20 mouse cellular contexts compared by ENCODE assay signal in the genomic region with DNA sequence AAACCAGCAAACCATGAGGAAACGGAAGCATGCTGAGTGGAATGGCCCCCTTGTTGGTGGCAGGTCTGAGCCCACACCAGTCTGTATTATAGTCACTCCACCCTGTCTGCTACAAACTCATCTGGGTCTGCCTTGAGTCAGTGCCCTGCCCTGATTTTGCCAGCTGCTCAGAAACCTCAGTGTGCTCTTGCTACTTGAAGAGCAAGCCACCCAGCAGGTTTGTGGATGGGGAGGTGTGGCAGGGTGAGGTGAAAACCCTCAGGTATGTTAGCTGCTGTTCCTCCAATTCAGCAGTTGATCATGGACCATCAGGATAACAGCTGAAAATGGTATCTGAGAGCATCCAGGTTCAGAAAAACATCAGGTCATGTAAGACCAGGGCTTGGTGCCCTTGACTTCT. TPM values are rescaled to one million over a fixed set of nuclear protein-coding genes. Genes with fewer than 3 reads are reported as not detected.
DNase-seq lines count a peak whose midpoint lies in the region; ATAC-seq and TF ChIP-seq lines count a peak whose summit lies in the region.
"Had no signal": no experiment of that assay in that cellular context is flagged by ENCODE, and none has a peak within 500 bp of the region (broad histone marks: within the 10 kb centered on the region; RNA-seq: fewer than 3 reads in every experiment).

No protein-coding gene starts in this region.

- no peak for TF ChIP-seq EP300 in ES-Bruce4 (IDR thresholded peaks at IDR 0.05; ENCODE audit: insufficient read depth, low read depth, low read length)

- peak overlapping the region; percentile 22; the same call in 1 of the 2 replicates for H3K27ac ChIP-seq in limb, embryonic 15.5 days
- no peak overlapping the region for H3K27ac ChIP-seq in limb, embryonic 10.5 days
- H3K27ac ChIP-seq in ES-Bruce4 (ENCODE audit: insufficient read depth, low read length): peak overlapping the region; percentile 78
- H3K27ac ChIP-seq in embryonic facial prominence, embryonic 15.5 days (replicated peaks): 0 out of 2 replicates have a peak overlapping the region, but pooled peaks have one; percentile 0
- H3K27ac ChIP-seq: forebrain, embryonic 10.5 days; heart, embryonic 13.5 days; hindbrain, embryonic 13.5 days; intestine, embryonic 15.5 days had no signal

- peaks cover 14% of the 10 kb centered on the region for H3K4me1 ChIP-seq in limb, embryonic 15.5 days
- H3K4me1 ChIP-seq in limb, embryonic 10.5 days: peaks cover 28% of the 10 kb centered on the region
- H3K4me1 ChIP-seq in ES-Bruce4 (ENCODE audit: control insufficient read depth, insufficient read depth, low read length): peaks cover 4% of the 10 kb centered on the region
- H3K4me1 ChIP-seq in embryonic facial prominence, embryonic 15.5 days: peaks cover 25% of the 10 kb centered on the region

- WGBS in limb, embryonic 15.5 days: 79% methylated on average over 1 of the region's 1 CpGs
- 83% methylated on average over 1 of the region's 1 CpGs for WGBS in limb, embryonic 10.5 days
- 54% methylated on average over 1 of the region's 1 CpGs for WGBS in embryonic facial prominence, embryonic 15.5 days

- no peak for DNase-seq in limb, embryonic 10.5 days (ENCODE audit: low spot score)
- no peak for DNase-seq in frontal cortex, postnatal 14 days (ENCODE audit: low spot score in 2 of 2)
- DNase-seq in embryo, embryonic 9.5 days (ENCODE audit: extremely low spot score): no peak
- no peak for DNase-seq in testis, postnatal 10 days (ENCODE audit: low spot score)
- DNase-seq: adrenal gland, adult 8-10 months; adrenal gland, postnatal 36 days; B cell, adult 2 months; cerebellum, postnatal 14 days; gastrocnemius, postnatal 36 days; heart, adult 11 months had no signal

- no peak for ATAC-seq in limb, embryonic 15.5 days (ENCODE audit: insufficient number of reproducible peaks, low FRiP score, low TSS enrichment, low read depth)
- ATAC-seq in embryonic facial prominence, embryonic 15.5 days (ENCODE audit: insufficient number of reproducible peaks, low FRiP score, low TSS enrichment, low read depth): no peak
- ATAC-seq: CD4-positive, CD25-positive, alpha-beta regulatory T cell, adult 4 months; forebrain, embryonic 14.5 days; intestine, embryonic 15.5 days had no signal

- no peaks in the 10 kb centered on the region for H3K9me3 ChIP-seq in limb, embryonic 15.5 days
- no peaks in the 10 kb centered on the region for H3K9me3 ChIP-seq in limb, embryonic 10.5 days (replicated peaks)
- no peaks in the 10 kb centered on the region for H3K9me3 ChIP-seq in ES-Bruce4 (replicated peaks; ENCODE audit: control insufficient read depth, insufficient read depth, low read length, poor library complexity, severe bottlenecking)
- no peaks in the 10 kb centered on the region for H3K9me3 ChIP-seq in embryonic facial prominence, embryonic 15.5 days (replicated peaks)
- H3K9me3 ChIP-seq: forebrain, embryonic 10.5 days; heart, embryonic 13.5 days; hindbrain, embryonic 13.5 days; intestine, embryonic 15.5 days had no signal

- no peak overlapping the region for H3K4me2 ChIP-seq in limb, embryonic 15.5 days
- H3K4me2 ChIP-seq in embryonic facial prominence, embryonic 15.5 days (replicated peaks): no peak overlapping the region
- H3K4me2 ChIP-seq: heart, embryonic 13.5 days; hindbrain, embryonic 13.5 days; intestine, embryonic 15.5 days had no signal

- TF ChIP-seq CTCF in ES-Bruce4 (IDR thresholded peaks at IDR 0.05; ENCODE audit: low read depth, low read length): no peak

- peaks cover 50% of the 10 kb centered on the region for H3K36me3 ChIP-seq in limb, embryonic 15.5 days
- peaks cover 66% of the 10 kb centered on the region for H3K36me3 ChIP-seq in limb, embryonic 10.5 days
- peaks cover 19% of the 10 kb centered on the region for H3K36me3 ChIP-seq in ES-Bruce4 (ENCODE audit: control insufficient read depth, insufficient read depth, low read length, poor library complexity, severe bottlenecking)
- H3K36me3 ChIP-seq in embryonic facial prominence, embryonic 15.5 days: peaks cover 35% of the 10 kb centered on the region
- H3K36me3 ChIP-seq: intestine, embryonic 15.5 days had no signal

- TF ChIP-seq POLR2A in ES-Bruce4 (IDR thresholded peaks at IDR 0.05; ENCODE audit: insufficient read depth, low read length): no peak

- no peak overlapping the region for H3K9ac ChIP-seq in limb, embryonic 15.5 days
- H3K9ac ChIP-seq in ES-Bruce4 (ENCODE audit: low read depth, poor library complexity, severe bottlenecking): no peak overlapping the region
- no peak overlapping the region for H3K9ac ChIP-seq in embryonic facial prominence, embryonic 15.5 days
- H3K9ac ChIP-seq: heart, embryonic 13.5 days; hindbrain, embryonic 13.5 days; intestine, embryonic 15.5 days had no signal

- H3K27me3 ChIP-seq in limb, embryonic 15.5 days: no peaks in the 10 kb centered on the region
- H3K27me3 ChIP-seq in limb, embryonic 10.5 days (ENCODE audit: low read depth, poor library complexity, severe bottlenecking): no peaks in the 10 kb centered on the region
- no peaks in the 10 kb centered on the region for H3K27me3 ChIP-seq in ES-Bruce4 (ENCODE audit: control insufficient read depth, insufficient read depth, low read length, poor library complexity, severe bottlenecking)
- H3K27me3 ChIP-seq in embryonic facial prominence, embryonic 15.5 days: no peaks in the 10 kb centered on the region
- H3K27me3 ChIP-seq: heart, embryonic 13.5 days; hindbrain, embryonic 13.5 days; intestine, embryonic 15.5 days had no signal

- H3K4me3 ChIP-seq in limb, embryonic 15.5 days: no peak overlapping the region
- no peak overlapping the region for H3K4me3 ChIP-seq in limb, embryonic 10.5 days
- H3K4me3 ChIP-seq in ES-Bruce4 (ENCODE audit: low read depth, low read length): no peak overlapping the region
- no peak overlapping the region for H3K4me3 ChIP-seq in embryonic facial prominence, embryonic 15.5 days (replicated peaks)
- H3K4me3 ChIP-seq: erythroblast, embryonic 14.5 days; forebrain, embryonic 10.5 days; heart, embryonic 13.5 days; hindbrain, embryonic 13.5 days; intestine, embryonic 15.5 days had no signal

RNA-seq across cellular contexts. Expression of gene Ier2, which starts 5.4 kb away (rescaled TPM):
- polyA plus RNA-seq in limb, embryonic 15.5 days (2015; fragmentation: Nextera tagmentation; extraction: Ambion mirVana): 80.6 and 81.7 TPM in 2 replicates
- 199 and 229 TPM in 2 replicates for polyA plus RNA-seq in limb, embryonic 10.5 days (2016; fragmentation: Nextera tagmentation; extraction: Ambion mirVana)
- 42.8 and 44.8 TPM in 2 replicates for polyA plus RNA-seq in ES-Bruce4 (2011; ENCODE audit: insufficient read depth, insufficient read length, low read depth, missing spikeins)
- polyA plus RNA-seq in embryonic facial prominence, embryonic 15.5 days (2015; fragmentation: Nextera tagmentation; extraction: Ambion mirVana): 79.7 and 83.9 TPM in 2 replicates

RNA-seq across cellular contexts. Expression of gene Trmt1, which starts 18.0 kb away (rescaled TPM):
- polyA plus RNA-seq in limb, embryonic 15.5 days (2015; fragmentation: Nextera tagmentation; extraction: Ambion mirVana): 63.3 and 64.5 TPM in 2 replicates
- polyA plus RNA-seq in limb, embryonic 10.5 days (2016; fragmentation: Nextera tagmentation; extraction: Ambion mirVana): 71.7 and 79.3 TPM in 2 replicates
- polyA plus RNA-seq in ES-Bruce4 (2011; ENCODE audit: insufficient read depth, insufficient read length, low read depth, missing spikeins): 77.6 and 79.8 TPM in 2 replicates
- 69.1 and 78.2 TPM in 2 replicates for polyA plus RNA-seq in embryonic facial prominence, embryonic 15.5 days (2015; fragmentation: Nextera tagmentation; extraction: Ambion mirVana)

RNA-seq across cellular contexts. Expression of gene Nacc1, which starts 19.6 kb away (rescaled TPM):
- polyA plus RNA-seq in limb, embryonic 15.5 days (2015; fragmentation: Nextera tagmentation; extraction: Ambion mirVana): 13.5 and 13.8 TPM in 2 replicates
- 31.7 and 32.0 TPM in 2 replicates for polyA plus RNA-seq in limb, embryonic 10.5 days (2016; fragmentation: Nextera tagmentation; extraction: Ambion mirVana)
- 89.7 and 97.9 TPM in 2 replicates for polyA plus RNA-seq in ES-Bruce4 (2011; ENCODE audit: insufficient read depth, insufficient read length, low read depth, missing spikeins)
- polyA plus RNA-seq in embryonic facial prominence, embryonic 15.5 days (2015; fragmentation: Nextera tagmentation; extraction: Ambion mirVana): 16.7 and 16.9 TPM in 2 replicates

RNA-seq across cellular contexts. Expression of gene Lyl1, which starts 33.2 kb away (rescaled TPM):
- 5.6 and 6.0 TPM in 2 replicates for polyA plus RNA-seq in limb, embryonic 15.5 days (2015; fragmentation: Nextera tagmentation; extraction: Ambion mirVana)
- polyA plus RNA-seq in limb, embryonic 10.5 days (2016; fragmentation: Nextera tagmentation; extraction: Ambion mirVana): 4.6 and 4.7 TPM in 2 replicates
- polyA plus RNA-seq in ES-Bruce4 (2011; ENCODE audit: insufficient read depth, insufficient read length, low read depth, missing spikeins): not detected in 2 replicates
- 5.8 and 6.0 TPM in 2 replicates for polyA plus RNA-seq in embryonic facial prominence, embryonic 15.5 days (2015; fragmentation: Nextera tagmentation; extraction: Ambion mirVana)

RNA-seq across cellular contexts. Expression of gene G430095P16Rik, which starts 54.7 kb away (rescaled TPM):
- 3.8 and 5.5 TPM in 2 replicates for polyA plus RNA-seq in limb, embryonic 15.5 days (2015; fragmentation: Nextera tagmentation; extraction: Ambion mirVana)
- polyA plus RNA-seq in limb, embryonic 10.5 days (2016; fragmentation: Nextera tagmentation; extraction: Ambion mirVana): 3.7 and 8.1 TPM in 2 replicates
- not detected in 2 replicates for polyA plus RNA-seq in ES-Bruce4 (2011; ENCODE audit: insufficient read depth, insufficient read length, low read depth, missing spikeins)
- polyA plus RNA-seq in embryonic facial prominence, embryonic 15.5 days (2015; fragmentation: Nextera tagmentation; extraction: Ambion mirVana): 4.2 and 4.9 TPM in 2 replicates
